Mouse (Mus musculus): ENCODE data around the gene H2-Oa. TPM values are rescaled to one million over a fixed set of nuclear protein-coding genes. Genes with fewer than 3 reads are reported as not detected.

Gene H2-Oa
- polyA plus RNA-seq (2014; fragmentation: Nextera tagmentation; extraction: Ambion mirVana), result 0.20 and 0.26 TPM in 2 replicates

DNA sequence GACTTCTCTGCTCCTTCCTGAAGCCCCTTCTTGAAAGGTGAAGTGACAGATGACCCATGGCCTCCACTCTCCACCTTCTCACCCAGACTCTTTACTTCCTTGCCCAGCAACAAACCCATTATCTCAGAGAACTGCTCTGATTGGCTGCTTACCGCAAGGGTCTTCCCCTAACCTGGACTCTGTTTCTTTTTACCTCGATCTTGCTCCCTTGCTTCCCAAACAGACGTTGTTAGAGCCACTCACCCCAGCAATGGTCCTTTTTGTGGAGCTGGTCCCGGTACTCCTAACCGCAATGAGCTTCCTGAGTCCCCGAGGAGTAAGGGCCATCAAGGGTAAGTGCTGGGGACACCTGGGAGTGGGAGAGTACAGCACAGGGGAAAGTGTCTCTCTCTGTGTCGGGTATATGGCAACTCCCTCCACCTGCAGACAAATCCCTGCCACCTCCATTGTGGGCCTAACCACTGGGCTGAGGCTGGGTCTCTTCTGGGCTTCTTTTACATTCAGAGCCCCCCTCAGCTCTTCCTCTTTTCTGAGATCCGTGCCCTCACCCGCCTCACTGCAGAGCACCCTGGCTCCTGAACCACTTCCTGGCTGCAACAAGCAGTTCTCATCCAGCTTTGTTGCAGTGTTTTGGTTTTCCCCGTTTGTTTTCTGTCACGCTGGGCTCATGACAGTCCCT is at the start of gene H2-Oa:
Gene H2-Oa (plus strand): TSS at position 144 of the 679 bp plus-strand sequence.
- 40% methylated on average over 11 of the region's 11 CpGs for WGBS
- Histone ChIP-seq H3K9me3 (replicated peaks; ENCODE audit: control insufficient read depth, low read length) (no peaks in the 10 kb centered on the region), H3K4me3 (ENCODE audit: low read depth, low read length) (no peak within 1 kb of the TSS), H3K27me3 (ENCODE audit: control insufficient read depth, insufficient read depth, low read length) (no peaks in the 10 kb centered on the region), H3K9ac (replicated peaks; ENCODE audit: low read length) (no peak within 1 kb of the TSS), H3K4me2 (ENCODE audit: low read depth, low read length) (no peak within 1 kb of the TSS), H3K4me1 (ENCODE audit: control insufficient read depth, insufficient read depth, low read length) (no peaks in the 10 kb centered on the region), H3K27ac (replicated peaks; ENCODE audit: low read depth, low read length) (no peak within 1 kb of the TSS), H3K36me3 (replicated peaks; ENCODE audit: control insufficient read depth, insufficient read depth, low read depth, low read length) (no peaks in the 10 kb centered on the region)
- no peak for ATAC-seq (replicated peaks; ENCODE audit: insufficient number of reproducible peaks, low FRiP score, low TSS enrichment, low read depth)
- no peak for DNase-seq (ENCODE audit: low spot score)

DNA sequence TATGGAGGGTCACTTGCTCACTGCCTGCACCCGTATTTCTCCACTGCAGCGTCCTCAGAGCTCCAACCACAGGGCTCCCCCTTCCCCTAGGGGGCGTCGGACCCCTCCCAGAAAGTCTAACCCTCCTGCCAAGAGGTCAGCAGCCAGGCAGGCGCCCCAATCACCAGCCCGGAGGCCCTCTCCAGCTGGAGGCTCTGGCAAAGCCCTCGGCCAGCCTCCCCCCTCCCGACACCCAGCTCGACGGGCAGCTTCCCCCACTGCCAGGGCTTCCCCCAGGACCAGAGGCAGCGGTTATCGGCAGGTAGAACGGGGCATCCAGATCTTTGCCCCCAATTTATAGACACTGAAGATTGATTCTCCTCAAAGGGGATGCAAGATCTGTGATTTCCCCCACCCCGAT is 46.2 kb upstream of the H2-Oa start:
- Histone ChIP-seq H3K4me1 (ENCODE audit: control insufficient read depth, insufficient read depth, low read length) (no peaks in the 10 kb centered on the region; the same call in 1 of the 2 replicates), H3K27ac (replicated peaks; ENCODE audit: low read depth, low read length) (no peak overlapping the region), H3K27me3 (ENCODE audit: control insufficient read depth, insufficient read depth, low read length) (no peaks in the 10 kb centered on the region), H3K9ac (replicated peaks; ENCODE audit: low read length) (no peak overlapping the region), H3K9me3 (replicated peaks; ENCODE audit: control insufficient read depth, low read length) (peaks cover 3% of the 10 kb centered on the region; the same call in 1 of the 2 replicates), H3K4me2 (ENCODE audit: low read depth, low read length) (no peak overlapping the region), H3K4me3 (ENCODE audit: low read depth, low read length) (no peak overlapping the region), H3K36me3 (replicated peaks; ENCODE audit: control insufficient read depth, insufficient read depth, low read depth, low read length) (no peaks in the 10 kb centered on the region)
- ATAC-seq (replicated peaks; ENCODE audit: insufficient number of reproducible peaks, low FRiP score, low TSS enrichment, low read depth), result no peak
- no peak for DNase-seq (ENCODE audit: low spot score)
- 80% methylated on average over 14 of the region's 14 CpGs for WGBS

DNA sequence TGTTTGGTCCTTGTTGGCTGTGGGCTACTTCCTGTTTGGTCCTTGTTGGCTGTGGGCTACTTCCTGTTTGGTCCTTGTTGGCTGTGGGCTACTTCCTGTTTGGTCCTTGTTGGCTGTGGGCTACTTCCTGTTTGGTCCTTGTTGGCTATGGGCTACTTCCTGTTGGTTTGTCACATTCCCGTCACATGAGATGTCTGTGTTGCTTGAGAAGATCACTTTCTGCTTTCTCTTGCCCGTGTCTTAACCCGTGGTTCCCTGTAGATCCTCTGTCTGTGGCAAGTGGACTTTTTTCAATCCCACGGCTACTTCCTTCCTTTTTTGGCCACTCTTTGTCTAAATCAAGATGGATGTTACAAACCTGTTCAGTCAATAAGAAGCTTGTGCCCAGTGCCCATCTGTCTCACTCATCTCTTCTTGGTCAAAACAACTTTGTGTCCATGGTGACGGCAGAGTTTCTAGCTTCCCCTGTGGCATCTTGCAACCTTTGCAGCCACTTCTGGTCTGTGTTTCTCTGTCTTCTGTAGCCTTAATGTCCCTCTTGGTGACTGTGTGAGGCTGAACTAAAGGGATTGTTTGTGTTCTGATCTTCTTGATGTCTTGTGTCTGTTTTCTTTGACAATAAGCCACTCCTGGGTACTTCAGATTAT is 44.6 kb upstream of the H2-Oa start:
- ATAC-seq (replicated peaks; ENCODE audit: insufficient number of reproducible peaks, low FRiP score, low TSS enrichment, low read depth) (no peak), DNase-seq (ENCODE audit: low spot score) (no peak)
- Histone ChIP-seq H3K4me2 (ENCODE audit: low read depth, low read length) (no peak overlapping the region), H3K27ac (replicated peaks; ENCODE audit: low read depth, low read length) (no peak overlapping the region), H3K4me3 (ENCODE audit: low read depth, low read length) (no peak overlapping the region), H3K9ac (replicated peaks; ENCODE audit: low read length) (no peak overlapping the region), H3K9me3 (replicated peaks; ENCODE audit: control insufficient read depth, low read length) (peaks cover 3% of the 10 kb centered on the region; the same call in 1 of the 2 replicates), H3K4me1 (ENCODE audit: control insufficient read depth, insufficient read depth, low read length) (no peaks in the 10 kb centered on the region), H3K27me3 (ENCODE audit: control insufficient read depth, insufficient read depth, low read length) (no peaks in the 10 kb centered on the region), H3K36me3 (replicated peaks; ENCODE audit: control insufficient read depth, insufficient read depth, low read depth, low read length) (no peaks in the 10 kb centered on the region)
- WGBS, result 93% methylated on average over 5 of the region's 5 CpGs

DNA sequence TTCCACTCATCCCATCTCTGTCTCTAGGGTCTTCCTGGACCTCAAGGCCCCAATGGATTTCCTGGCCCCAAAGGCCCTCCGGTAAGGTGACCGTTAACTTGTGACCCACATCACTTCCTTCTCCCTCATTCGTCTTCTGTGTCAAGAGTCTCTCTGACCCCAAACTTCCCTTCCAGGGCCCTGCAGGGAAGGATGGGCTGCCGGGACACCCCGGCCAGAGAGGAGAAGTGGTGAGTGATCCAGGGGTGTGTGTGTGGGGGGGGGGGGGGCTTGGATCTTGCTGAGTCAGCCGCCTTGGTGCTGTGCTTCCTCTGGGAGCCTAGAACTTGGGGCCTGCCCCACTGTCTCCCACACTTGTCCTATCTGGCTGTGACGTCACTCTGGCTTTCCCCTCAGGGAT is 34.9 kb upstream of the H2-Oa start:
- Histone ChIP-seq H3K4me1 (ENCODE audit: control insufficient read depth, insufficient read depth, low read length) (no peaks in the 10 kb centered on the region; the same call in 1 of the 2 replicates), H3K27me3 (ENCODE audit: control insufficient read depth, insufficient read depth, low read length) (no peaks in the 10 kb centered on the region), H3K27ac (replicated peaks; ENCODE audit: low read depth, low read length) (no peak overlapping the region), H3K9me3 (replicated peaks; ENCODE audit: control insufficient read depth, low read length) (no peaks in the 10 kb centered on the region), H3K4me2 (ENCODE audit: low read depth, low read length) (no peak overlapping the region), H3K36me3 (replicated peaks; ENCODE audit: control insufficient read depth, insufficient read depth, low read depth, low read length) (no peaks in the 10 kb centered on the region), H3K4me3 (ENCODE audit: low read depth, low read length) (no peak overlapping the region), H3K9ac (replicated peaks; ENCODE audit: low read length) (no peak overlapping the region)
- ATAC-seq (replicated peaks; ENCODE audit: insufficient number of reproducible peaks, low FRiP score, low TSS enrichment, low read depth), result no peak
- no peak for DNase-seq (ENCODE audit: low spot score)
- 82% methylated on average over 7 of the region's 7 CpGs for WGBS

DNA sequence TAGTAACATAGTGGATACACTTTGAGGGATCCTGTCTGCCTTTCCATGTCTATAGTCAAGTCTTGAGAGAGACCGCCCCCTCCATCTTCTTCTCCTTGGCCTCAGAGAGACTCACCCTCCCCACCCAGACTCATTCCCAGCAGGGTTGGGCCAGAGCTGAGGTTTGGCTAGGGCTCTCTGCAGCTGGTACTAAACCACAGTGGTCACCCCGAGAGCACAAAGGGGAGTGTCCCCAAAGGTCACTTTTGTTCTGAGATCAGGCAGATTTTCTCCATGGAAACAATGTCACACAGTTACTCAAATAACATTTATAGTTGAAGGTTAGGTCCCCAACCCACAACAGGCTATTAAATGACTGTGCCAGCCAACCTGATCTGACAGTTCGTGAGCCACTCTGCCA is 23.3 kb upstream of the H2-Oa start:
- WGBS, result 62% methylated on average over 3 of the region's 3 CpGs
- no peak overlapping the region for H3K4me2 ChIP-seq (ENCODE audit: low read depth, low read length)
- no peak overlapping the region for H3K27ac ChIP-seq (replicated peaks; ENCODE audit: low read depth, low read length)
- H3K9ac ChIP-seq (replicated peaks; ENCODE audit: low read length), result no peak overlapping the region
- H3K27me3 ChIP-seq (ENCODE audit: control insufficient read depth, insufficient read depth, low read length), result no peaks in the 10 kb centered on the region
- no peaks in the 10 kb centered on the region for H3K36me3 ChIP-seq (replicated peaks; ENCODE audit: control insufficient read depth, insufficient read depth, low read depth, low read length)
- no peaks in the 10 kb centered on the region for H3K9me3 ChIP-seq (replicated peaks; ENCODE audit: control insufficient read depth, low read length)
- H3K4me3 ChIP-seq (ENCODE audit: low read depth, low read length), result no peak overlapping the region
- H3K4me1 ChIP-seq (ENCODE audit: control insufficient read depth, insufficient read depth, low read length), result no peaks in the 10 kb centered on the region
- ATAC-seq (replicated peaks; ENCODE audit: insufficient number of reproducible peaks, low FRiP score, low TSS enrichment, low read depth) (no peak), DNase-seq (ENCODE audit: low spot score) (no peak)

DNA sequence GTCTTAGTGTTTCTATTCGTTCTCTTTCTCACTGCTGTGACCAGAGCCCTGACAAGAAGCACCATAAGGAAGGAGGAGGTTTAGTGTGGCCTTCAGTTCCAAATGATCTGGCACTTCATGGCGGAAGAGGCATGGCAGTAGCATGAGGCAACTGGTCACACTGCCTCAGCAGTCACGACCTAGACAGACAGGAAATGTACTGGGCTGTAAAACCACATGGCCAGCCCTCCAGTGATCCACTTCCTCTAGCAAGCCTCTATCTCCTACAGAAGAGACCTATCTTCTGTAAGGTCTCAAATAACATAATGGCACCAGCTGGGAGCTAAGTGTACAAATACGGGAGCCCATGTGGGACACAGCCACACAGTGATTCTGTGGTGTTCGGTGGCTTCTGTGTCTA is 20.0 kb upstream of the H2-Oa start:
- no peaks in the 10 kb centered on the region for H3K9me3 ChIP-seq (replicated peaks; ENCODE audit: control insufficient read depth, low read length)
- peaks cover 6% of the 10 kb centered on the region for H3K27me3 ChIP-seq (ENCODE audit: control insufficient read depth, insufficient read depth, low read length)
- no peak for DNase-seq (ENCODE audit: low spot score)
- no peaks in the 10 kb centered on the region for H3K4me1 ChIP-seq (ENCODE audit: control insufficient read depth, insufficient read depth, low read length)
- no peak overlapping the region for H3K4me2 ChIP-seq (ENCODE audit: low read depth, low read length)
- H3K9ac ChIP-seq (replicated peaks; ENCODE audit: low read length), result no peak overlapping the region
- H3K4me3 ChIP-seq (ENCODE audit: low read depth, low read length), result no peak overlapping the region
- WGBS, result 72% methylated on average over 5 of the region's 5 CpGs
- no peaks in the 10 kb centered on the region for H3K36me3 ChIP-seq (replicated peaks; ENCODE audit: control insufficient read depth, insufficient read depth, low read depth, low read length)
- no peak overlapping the region for H3K27ac ChIP-seq (replicated peaks; ENCODE audit: low read depth, low read length)
- no peak for ATAC-seq (replicated peaks; ENCODE audit: insufficient number of reproducible peaks, low FRiP score, low TSS enrichment, low read depth)

DNA sequence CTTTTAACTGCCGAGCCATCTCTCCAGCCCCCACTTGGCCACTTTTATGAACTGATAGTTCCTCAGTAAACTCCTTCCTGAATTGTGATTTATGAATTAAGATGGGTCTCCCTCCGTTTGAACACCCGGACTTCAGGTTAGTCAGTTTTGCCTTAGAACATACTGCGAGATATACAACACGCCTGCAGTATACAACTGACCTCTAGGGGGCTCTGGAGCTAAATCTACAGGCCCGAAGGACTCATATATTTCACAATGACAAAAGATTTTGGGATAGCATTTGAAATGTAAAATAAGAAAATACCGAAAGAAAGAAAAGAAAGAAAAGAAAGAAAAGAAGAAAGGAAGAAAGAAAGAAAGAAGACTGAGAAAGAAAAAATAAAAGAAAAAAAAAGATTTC is 16.9 kb upstream of the H2-Oa start:
- DNase-seq (ENCODE audit: low spot score) (peak; percentile 81), ATAC-seq (replicated peaks; ENCODE audit: insufficient number of reproducible peaks, low FRiP score, low TSS enrichment, low read depth) (no peak)
- H3K4me3 ChIP-seq (ENCODE audit: low read depth, low read length), result no peak overlapping the region
- no peak overlapping the region for H3K9ac ChIP-seq (replicated peaks; ENCODE audit: low read length)
- H3K4me2 ChIP-seq (ENCODE audit: low read depth, low read length), result no peak overlapping the region
- H3K27ac ChIP-seq (replicated peaks; ENCODE audit: low read depth, low read length), result no peak overlapping the region
- H3K9me3 ChIP-seq (replicated peaks; ENCODE audit: control insufficient read depth, low read length), result no peaks in the 10 kb centered on the region
- no peaks in the 10 kb centered on the region for H3K4me1 ChIP-seq (ENCODE audit: control insufficient read depth, insufficient read depth, low read length)
- WGBS, result 38% methylated on average over 7 of the region's 7 CpGs
- no peaks in the 10 kb centered on the region for H3K36me3 ChIP-seq (replicated peaks; ENCODE audit: control insufficient read depth, insufficient read depth, low read depth, low read length)
- H3K27me3 ChIP-seq (ENCODE audit: control insufficient read depth, insufficient read depth, low read length), result peaks cover 6% of the 10 kb centered on the region

DNA sequence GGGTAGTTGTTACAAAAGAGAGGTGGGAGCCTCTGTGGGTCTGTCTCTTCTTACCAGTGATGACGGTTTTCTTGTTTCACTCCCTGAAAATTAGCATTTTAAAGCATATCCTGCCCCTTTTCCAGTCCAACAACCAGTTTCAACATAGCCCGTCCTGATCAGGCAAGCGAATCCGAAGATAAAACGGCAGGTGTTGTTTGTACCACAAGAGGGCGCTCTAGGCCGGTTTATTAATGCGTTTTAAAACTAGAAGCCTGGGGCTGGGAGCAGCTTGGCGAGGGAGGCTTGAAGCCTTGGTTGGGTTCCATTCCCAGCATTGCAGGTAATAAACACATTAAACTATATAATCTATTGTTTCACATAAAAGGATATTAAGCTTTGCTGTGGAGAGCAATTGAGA is 14.6 kb upstream of the H2-Oa start:
- no peaks in the 10 kb centered on the region for H3K4me1 ChIP-seq (ENCODE audit: control insufficient read depth, insufficient read depth, low read length)
- no peaks in the 10 kb centered on the region for H3K9me3 ChIP-seq (replicated peaks; ENCODE audit: control insufficient read depth, low read length)
- H3K27ac ChIP-seq (replicated peaks; ENCODE audit: low read depth, low read length), result no peak overlapping the region
- no peak overlapping the region for H3K4me3 ChIP-seq (ENCODE audit: low read depth, low read length)
- H3K36me3 ChIP-seq (replicated peaks; ENCODE audit: control insufficient read depth, insufficient read depth, low read depth, low read length), result no peaks in the 10 kb centered on the region
- H3K27me3 ChIP-seq (ENCODE audit: control insufficient read depth, insufficient read depth, low read length), result peaks cover 6% of the 10 kb centered on the region
- WGBS, result 2% methylated on average over 9 of the region's 9 CpGs
- H3K4me2 ChIP-seq (ENCODE audit: low read depth, low read length), result no peak overlapping the region
- ATAC-seq (replicated peaks; ENCODE audit: insufficient number of reproducible peaks, low FRiP score, low TSS enrichment, low read depth) (no peak), DNase-seq (ENCODE audit: low spot score) (peak; percentile 90)
- no peak overlapping the region for H3K9ac ChIP-seq (replicated peaks; ENCODE audit: low read length)
